Mouse (Mus musculus) thymus, adult 2 months (tissue): Measurements from ENCODE around the gene Mid1.
"Not testable (repeated sequence)": the region's sequence is repeated elsewhere in the genome, so short reads cannot be mapped to it uniquely, and the experiment has no call there.

Experiments
- CTCF ChIP-seq: fragments of 200-500 bp; IDR thresholded peaks from 2 replicates; pipeline ENCODE4 v1.5.1; 2012; ENCODE audit warnings: mild to moderate bottlenecking, control low read depth, low read length, moderate library complexity, borderline replicate concordance; ENCODE audit not compliant: control insufficient read depth, poor library complexity, insufficient read depth; ENCODE audit errors: extremely low read depth
- POLR2A ChIP-seq: fragments of 200-500 bp; IDR thresholded peaks from 2 replicates; pipeline ENCODE4 v1.6.1; 2012; ENCODE audit warnings: mild to moderate bottlenecking, low read length, control low read depth, moderate library complexity; ENCODE audit not compliant: control insufficient read depth, poor library complexity, insufficient read depth; ENCODE audit errors: extremely low read depth

GRCm38 (mm10) chrX:169985796-169986195 lies 300.8 kb downstream of the Mid1 start:
- TF ChIP-seq CTCF, POLR2A: not testable (repeated sequence)
